Mouse (Mus musculus) hindbrain, postnatal 0 days (tissue): ENCODE results near the gene Zfp281. TPM values are rescaled to one million over a fixed set of nuclear protein-coding genes. Genes with fewer than 3 reads are reported as not detected.

Experiments
- ATAC-seq: fragments of 200-750 bp; cut with Nextera tagmentation; 2 replicates; pipeline ENCODE4 v1.8.0; 2017; ENCODE audit warnings: mild to moderate bottlenecking, moderate TSS enrichment, moderate library complexity
- DNase-seq: peaks from one replicate; pipeline ENCODE4 v3.0.0-alpha.2; 2015; ENCODE audit warnings: low spot score
- H3K27ac ChIP-seq: fragments of 300-500 bp; sonication (generic); 2 replicates; pipeline ENCODE4 v1.5.1; 2014; ENCODE audit warnings: mild to moderate bottlenecking
- H3K27me3 ChIP-seq: fragments of 300-500 bp; sonication (generic); 2 replicates; pipeline ENCODE4 v1.6.1; 2014; ENCODE audit warnings: low read length, mixed read lengths; ENCODE audit not compliant: insufficient read depth
- H3K36me3 ChIP-seq: fragments of 300-500 bp; sonication (generic); 2 replicates; pipeline ENCODE4 v1.6.1; 2014; ENCODE audit warnings: low read length, mixed read lengths; ENCODE audit not compliant: insufficient read depth
- H3K4me1 ChIP-seq: fragments of 300-500 bp; sonication (generic); 2 replicates; pipeline ENCODE4 v1.6.1; 2014; ENCODE audit warnings: antibody characterized with exemption, low read length, mixed read lengths; ENCODE audit not compliant: insufficient read depth
- H3K4me2 ChIP-seq: fragments of 300-500 bp; sonication (generic); 2 replicates; pipeline ENCODE4 v1.6.1; 2014; ENCODE audit warnings: low read depth, mild to moderate bottlenecking, low read length, moderate library complexity, mixed read lengths
- H3K4me3 ChIP-seq: fragments of 300-500 bp; sonication (generic); 2 replicates; pipeline ENCODE4 v1.5.1; 2014; ENCODE audit warnings: low read length
- H3K9ac ChIP-seq: fragments of 300-500 bp; sonication (generic); replicated peaks from 2 replicates; pipeline ENCODE4 v1.6.1; 2014; ENCODE audit warnings: mild to moderate bottlenecking, low read length, moderate library complexity, mixed read lengths
- H3K9me3 ChIP-seq: fragments of 300-500 bp; sonication (generic); 2 replicates; pipeline ENCODE4 v1.6.1; 2016; ENCODE audit warnings: low read length, mixed read lengths
- CTCF ChIP-seq: IDR thresholded peaks from 2 replicates; pipeline ENCODE4 v1.5.1; 2016; ENCODE audit warnings: antibody characterized with exemption, control low read depth, low read depth
- WGBS: fragments of 180-500 bp; shearing (Covaris S2); extraction: QIAGEN DNeasy Blood & Tissue Kit; methylation state at CpG from one replicate; pipeline ENCODE4 v1.1.7; 2014; 5-methylcytosine and 5-hydroxymethylcytosine counted together
- polyA plus RNA-seq: library from polyadenylated mRNA; unstranded; fragments of >200 nt; fragmentation: Nextera tagmentation; extraction: Ambion mirVana; gene quantifications from 2 replicates; pipeline ENCODE4 v1.2.1, GENCODE M21; 2015
- total RNA-seq: library from RNA; depleted of rRNA; stranded (reverse); fragments of >200 nt; gene quantifications from 2 replicates; pipeline ENCODE4 v1.2.3, GENCODE M21; 2014

Gene Zfp281
- total and polyA plus RNA-seq, 2 experiments from 2014 or later: 19.5 to 22.3 TPM

GRCm38 (mm10) chr1:136613300-136613751 lies 11.4 kb upstream of the Zfp281 start:
- no peak for ATAC-seq
- H3K9me3 ChIP-seq: no peaks in the 10 kb centered on the region

GRCm38 (mm10) chr1:136614748-136615440 lies 9.8 kb upstream of the Zfp281 start:
- no peak for TF ChIP-seq CTCF
- WGBS: 86% methylated on average over 11 of the region's 11 CpGs
- DNase-seq (no peak), ATAC-seq (no peak)
- Histone ChIP-seq H3K9me3 (no peaks in the 10 kb centered on the region), H3K9ac (no peak overlapping the region), H3K4me2 (no peak overlapping the region), H3K27ac (no peak overlapping the region), H3K4me3 (no peak overlapping the region), H3K36me3 (no peaks in the 10 kb centered on the region), H3K4me1 (no peaks in the 10 kb centered on the region), H3K27me3 (no peaks in the 10 kb centered on the region)

More at GRCm38 (mm10) chr1:136613300-136613751, 11.4 kb upstream of the Zfp281 start:
- DNase-seq: no peak
- Histone ChIP-seq H3K27ac (no peak overlapping the region), H3K4me2 (no peak overlapping the region), H3K9ac (no peak overlapping the region), H3K27me3 (no peaks in the 10 kb centered on the region), H3K4me1 (no peaks in the 10 kb centered on the region), H3K36me3 (no peaks in the 10 kb centered on the region), H3K4me3 (no peak overlapping the region)
- no peak for TF ChIP-seq CTCF
- 40% methylated on average over 6 of the region's 6 CpGs for WGBS

- Histone ChIP-seq H3K4me1 (no peaks in the 10 kb centered on the region), H3K4me2 (no peak overlapping the region), H3K27me3 (no peaks in the 10 kb centered on the region), H3K4me3 (no peak overlapping the region), H3K36me3 (no peaks in the 10 kb centered on the region), H3K9me3 (no peaks in the 10 kb centered on the region), H3K27ac (no peak overlapping the region), H3K9ac (no peak overlapping the region)
- TF ChIP-seq CTCF: no peak
- WGBS: 79% methylated on average over 7 of the region's 7 CpGs
- DNase-seq (no peak), ATAC-seq (no peak)
Observed at GRCm38 (mm10) chr1:136617163-136617788, 7.4 kb upstream of the Zfp281 start.

- 81% methylated on average over 1 of the region's 1 CpGs for WGBS
Observed at GRCm38 (mm10) chr1:136618570-136618969, 6.1 kb upstream of the Zfp281 start.

GRCm38 (mm10) chr1:136625019-136625895 lies 556 bp downstream of the Zfp281 start:
- peak; percentile 67 for ATAC-seq
- Histone ChIP-seq H3K9ac (peak overlapping the region; percentile 98), H3K4me2 (peak overlapping the region; percentile 75), H3K4me1 (peaks cover 29% of the 10 kb centered on the region), H3K9me3 (no peaks in the 10 kb centered on the region), H3K27me3 (no peaks in the 10 kb centered on the region), H3K4me3 (peak overlapping the region; percentile 89), H3K36me3 (peaks cover 8% of the 10 kb centered on the region; the same call in 1 of the 2 replicates), H3K27ac (peak overlapping the region; percentile 98)
- under 1% methylated on average over 78 of the region's 92 CpGs for WGBS
- TF ChIP-seq CTCF: peak; percentile 39
- peak; percentile 53 for DNase-seq

More at GRCm38 (mm10) chr1:136618570-136618969, 6.1 kb upstream of the Zfp281 start:
- H3K9ac ChIP-seq: no peak overlapping the region
- H3K4me1 ChIP-seq: no peaks in the 10 kb centered on the region
- no peaks in the 10 kb centered on the region for H3K27me3 ChIP-seq
- no peak overlapping the region for H3K27ac ChIP-seq
- H3K4me3 ChIP-seq: no peak overlapping the region
- H3K9me3 ChIP-seq: no peaks in the 10 kb centered on the region
- H3K36me3 ChIP-seq: no peaks in the 10 kb centered on the region
- ATAC-seq: no peak
- DNase-seq: no peak
- H3K4me2 ChIP-seq: no peak overlapping the region
- TF ChIP-seq CTCF: no peak

- H3K4me2 ChIP-seq: peak overlapping the region; percentile 75
- 80% methylated on average over 7 of the region's 7 CpGs for WGBS
- no peak for TF ChIP-seq CTCF
- H3K36me3 ChIP-seq: peaks cover 8% of the 10 kb centered on the region; the same call in 1 of the 2 replicates
- ATAC-seq (no peak), DNase-seq (no peak)
- no peaks in the 10 kb centered on the region for H3K27me3 ChIP-seq
- H3K9me3 ChIP-seq: no peaks in the 10 kb centered on the region
- peak overlapping the region; percentile 98; the same call in 1 of the 2 replicates for H3K9ac ChIP-seq
- peak overlapping the region; percentile 89 for H3K4me3 ChIP-seq
- H3K4me1 ChIP-seq: peaks cover 29% of the 10 kb centered on the region
- peak overlapping the region; percentile 98; the same call in 1 of the 2 replicates for H3K27ac ChIP-seq
Observed at GRCm38 (mm10) chr1:136626141-136626540, 1.4 kb downstream of the Zfp281 start.
